Mouse (Mus musculus): ENCODE data around the gene Nkain2.

DNA sequence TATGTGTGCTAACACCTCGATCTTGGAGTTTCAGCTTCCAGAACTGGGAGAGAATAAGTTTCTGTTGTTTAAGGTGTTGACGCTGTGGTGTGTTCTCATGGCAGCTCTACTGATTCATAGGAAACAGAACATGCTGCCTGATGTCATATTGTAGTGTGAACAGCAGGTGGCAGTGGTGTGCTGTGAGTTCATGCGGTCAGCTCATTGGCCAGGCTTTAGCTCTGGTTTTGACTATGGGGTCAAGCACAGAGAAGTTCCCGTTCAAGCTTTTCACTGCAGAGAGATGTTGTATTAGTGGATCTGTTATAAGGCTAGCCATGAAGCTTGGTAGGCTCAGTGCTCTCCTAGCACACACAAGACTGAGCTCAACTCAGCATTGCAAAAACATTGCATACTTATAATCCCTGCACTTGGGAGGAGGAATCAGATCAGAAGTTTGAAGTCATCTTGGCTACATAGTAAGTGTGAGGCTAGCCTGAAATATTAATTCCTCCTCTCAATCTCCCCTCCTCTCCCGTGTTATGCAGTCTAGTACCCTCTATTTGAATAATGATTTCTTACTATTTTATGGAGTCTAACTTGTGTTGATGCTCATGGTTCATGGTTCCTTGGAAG, 1147.7 kb downstream of the Nkain2 start:
- no peak for TF ChIP-seq POLR2A (IDR thresholded peaks at IDR 0.05; ENCODE audit: insufficient read depth, low read depth, low read length)
- no peak for TF ChIP-seq CTCF (IDR thresholded peaks at IDR 0.05; ENCODE audit: insufficient read depth, low read depth, low read length)

Measured in olfactory bulb, adult 2 months (tissue).